Mouse (Mus musculus): ENCODE measurements around the gene Glul. TPM values are rescaled to one million over a fixed set of nuclear protein-coding genes. Genes with fewer than 3 reads are reported as not detected.

Gene Glul
- polyA plus RNA-seq, 1 experiment from 2014 or later: 226 TPM

- H3K27me3 ChIP-seq (ENCODE audit: control insufficient read depth, insufficient read depth, low read length): no peaks in the 10 kb centered on the region
- H3K36me3 ChIP-seq (ENCODE audit: control insufficient read depth, insufficient read depth, low read length): peaks cover 54% of the 10 kb centered on the region
- no peak overlapping the region for H3K4me3 ChIP-seq (ENCODE audit: low read depth, low read length)
- no peak overlapping the region for H3K9ac ChIP-seq (replicated peaks; ENCODE audit: low read depth, low read length)
- over 99% methylated on average over 3 of the region's 3 CpGs for WGBS
- ATAC-seq (ENCODE audit: low read depth): no peak
- H3K9me3 ChIP-seq (ENCODE audit: control insufficient read depth, low read length): no peaks in the 10 kb centered on the region
- peaks cover 20% of the 10 kb centered on the region for H3K4me1 ChIP-seq (ENCODE audit: control insufficient read depth, insufficient read depth, low read length)
- H3K4me2 ChIP-seq (ENCODE audit: low read depth, low read length): no peak overlapping the region
- no peak overlapping the region for H3K27ac ChIP-seq (ENCODE audit: low read depth, low read length)
These were observed 6.1 kb downstream of the Glul start for GRCm38 (mm10) chr1:153905884-153906283.

GRCm38 (mm10) chr1:153908208-153908607, 8.5 kb downstream of the Glul start:
- peaks cover 48% of the 10 kb centered on the region for H3K36me3 ChIP-seq (ENCODE audit: control insufficient read depth, insufficient read depth, low read length)
- H3K27ac ChIP-seq (ENCODE audit: low read depth, low read length): no peak overlapping the region
- no peak overlapping the region for H3K9ac ChIP-seq (replicated peaks; ENCODE audit: low read depth, low read length)
- 87% methylated on average over 6 of the region's 6 CpGs for WGBS
- no peak for ATAC-seq (ENCODE audit: low read depth)
- H3K27me3 ChIP-seq (ENCODE audit: control insufficient read depth, insufficient read depth, low read length): no peaks in the 10 kb centered on the region
- no peaks in the 10 kb centered on the region for H3K9me3 ChIP-seq (ENCODE audit: control insufficient read depth, low read length)
- H3K4me2 ChIP-seq (ENCODE audit: low read depth, low read length): no peak overlapping the region
- peaks cover 2% of the 10 kb centered on the region; the same call in 1 of the 2 replicates for H3K4me1 ChIP-seq (ENCODE audit: control insufficient read depth, insufficient read depth, low read length)
- no peak overlapping the region for H3K4me3 ChIP-seq (ENCODE audit: low read depth, low read length)

DNA sequence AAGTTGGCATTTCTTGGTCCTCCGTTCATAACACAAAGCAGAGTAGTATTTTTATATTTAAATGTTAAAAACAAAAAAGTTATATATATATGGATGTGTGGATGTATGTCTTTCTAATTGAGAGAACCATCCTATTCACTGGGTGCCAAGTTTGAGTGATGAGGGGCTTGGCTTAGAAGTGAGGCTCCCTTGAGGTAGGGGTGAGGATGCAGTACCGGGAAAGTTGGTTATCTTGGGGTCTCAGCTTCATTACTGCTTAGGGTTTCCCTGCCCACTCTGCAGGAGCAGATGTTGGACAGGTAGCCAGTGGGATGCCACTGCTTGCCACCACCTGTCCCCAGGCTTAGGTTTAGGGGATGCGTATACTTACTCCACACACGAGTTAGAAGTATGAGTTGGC, 9.0 kb downstream of the Glul start:
- Histone ChIP-seq H3K9ac (replicated peaks; ENCODE audit: low read depth, low read length) (no peak overlapping the region), H3K36me3 (ENCODE audit: control insufficient read depth, insufficient read depth, low read length) (peaks cover 43% of the 10 kb centered on the region), H3K27me3 (ENCODE audit: control insufficient read depth, insufficient read depth, low read length) (no peaks in the 10 kb centered on the region), H3K4me1 (ENCODE audit: control insufficient read depth, insufficient read depth, low read length) (no peaks in the 10 kb centered on the region), H3K9me3 (ENCODE audit: control insufficient read depth, low read length) (no peaks in the 10 kb centered on the region), H3K27ac (ENCODE audit: low read depth, low read length) (no peak overlapping the region), H3K4me2 (ENCODE audit: low read depth, low read length) (no peak overlapping the region), H3K4me3 (ENCODE audit: low read depth, low read length) (no peak overlapping the region)
- WGBS: 91% methylated on average over 4 of the region's 4 CpGs
- no peak for ATAC-seq (ENCODE audit: low read depth)

GRCm38 (mm10) chr1:153909213-153909962, 9.6 kb downstream of the Glul start:
- Histone ChIP-seq H3K27ac (ENCODE audit: low read depth, low read length) (no peak overlapping the region), H3K27me3 (ENCODE audit: control insufficient read depth, insufficient read depth, low read length) (no peaks in the 10 kb centered on the region), H3K4me3 (ENCODE audit: low read depth, low read length) (no peak overlapping the region), H3K9ac (replicated peaks; ENCODE audit: low read depth, low read length) (no peak overlapping the region), H3K9me3 (ENCODE audit: control insufficient read depth, low read length) (no peaks in the 10 kb centered on the region), H3K4me1 (ENCODE audit: control insufficient read depth, insufficient read depth, low read length) (no peaks in the 10 kb centered on the region), H3K4me2 (ENCODE audit: low read depth, low read length) (no peak overlapping the region), H3K36me3 (ENCODE audit: control insufficient read depth, insufficient read depth, low read length) (peaks cover 40% of the 10 kb centered on the region)
- ATAC-seq (ENCODE audit: low read depth): no peak
- 94% methylated on average over 10 of the region's 10 CpGs for WGBS

- no peak for ATAC-seq (ENCODE audit: low read depth)
- H3K27me3 ChIP-seq (ENCODE audit: control insufficient read depth, insufficient read depth, low read length): no peaks in the 10 kb centered on the region
- no peak overlapping the region for H3K4me2 ChIP-seq (ENCODE audit: low read depth, low read length)
- H3K4me1 ChIP-seq (ENCODE audit: control insufficient read depth, insufficient read depth, low read length): no peaks in the 10 kb centered on the region
- H3K9ac ChIP-seq (replicated peaks; ENCODE audit: low read depth, low read length): no peak overlapping the region
- peaks cover 40% of the 10 kb centered on the region for H3K36me3 ChIP-seq (ENCODE audit: control insufficient read depth, insufficient read depth, low read length)
- H3K9me3 ChIP-seq (ENCODE audit: control insufficient read depth, low read length): no peaks in the 10 kb centered on the region
- no peak overlapping the region for H3K27ac ChIP-seq (ENCODE audit: low read depth, low read length)
- WGBS: 92% methylated on average over 9 of the region's 9 CpGs
- H3K4me3 ChIP-seq (ENCODE audit: low read depth, low read length): no peak overlapping the region
These were observed 10.2 kb downstream of the Glul start for GRCm38 (mm10) chr1:153909963-153910291.

GRCm38 (mm10) chr1:153910423-153910822, 10.7 kb downstream of the Glul start:
- no peak overlapping the region for H3K4me2 ChIP-seq (ENCODE audit: low read depth, low read length)
- H3K4me1 ChIP-seq (ENCODE audit: control insufficient read depth, insufficient read depth, low read length): no peaks in the 10 kb centered on the region
- WGBS: 92% methylated on average over 5 of the region's 5 CpGs
- H3K27ac ChIP-seq (ENCODE audit: low read depth, low read length): no peak overlapping the region
- H3K9me3 ChIP-seq (ENCODE audit: control insufficient read depth, low read length): no peaks in the 10 kb centered on the region
- peaks cover 40% of the 10 kb centered on the region for H3K36me3 ChIP-seq (ENCODE audit: control insufficient read depth, insufficient read depth, low read length)
- no peaks in the 10 kb centered on the region for H3K27me3 ChIP-seq (ENCODE audit: control insufficient read depth, insufficient read depth, low read length)
- H3K9ac ChIP-seq (replicated peaks; ENCODE audit: low read depth, low read length): no peak overlapping the region
- H3K4me3 ChIP-seq (ENCODE audit: low read depth, low read length): no peak overlapping the region
- ATAC-seq (ENCODE audit: low read depth): no peak

GRCm38 (mm10) chr1:153911276-153911795, 11.6 kb downstream of the Glul start:
- H3K27me3 ChIP-seq (ENCODE audit: control insufficient read depth, insufficient read depth, low read length): no peaks in the 10 kb centered on the region
- WGBS: 93% methylated on average over 6 of the region's 6 CpGs
- no peak overlapping the region for H3K27ac ChIP-seq (ENCODE audit: low read depth, low read length)
- no peaks in the 10 kb centered on the region for H3K4me1 ChIP-seq (ENCODE audit: control insufficient read depth, insufficient read depth, low read length)
- H3K9ac ChIP-seq (replicated peaks; ENCODE audit: low read depth, low read length): no peak overlapping the region
- ATAC-seq (ENCODE audit: low read depth): no peak
- no peak overlapping the region for H3K4me3 ChIP-seq (ENCODE audit: low read depth, low read length)
- H3K36me3 ChIP-seq (ENCODE audit: control insufficient read depth, insufficient read depth, low read length): peaks cover 31% of the 10 kb centered on the region
- no peak overlapping the region for H3K4me2 ChIP-seq (ENCODE audit: low read depth, low read length)
- no peaks in the 10 kb centered on the region for H3K9me3 ChIP-seq (ENCODE audit: control insufficient read depth, low read length)

GRCm38 (mm10) chr1:153913869-153914268, 14.1 kb downstream of the Glul start:
- no peaks in the 10 kb centered on the region for H3K9me3 ChIP-seq (ENCODE audit: control insufficient read depth, low read length)
- no peak overlapping the region for H3K9ac ChIP-seq (replicated peaks; ENCODE audit: low read depth, low read length)
- 90% methylated on average over 3 of the region's 3 CpGs for WGBS
- no peak overlapping the region for H3K27ac ChIP-seq (ENCODE audit: low read depth, low read length)
- no peaks in the 10 kb centered on the region for H3K4me1 ChIP-seq (ENCODE audit: control insufficient read depth, insufficient read depth, low read length)
- H3K4me2 ChIP-seq (ENCODE audit: low read depth, low read length): no peak overlapping the region
- no peaks in the 10 kb centered on the region for H3K27me3 ChIP-seq (ENCODE audit: control insufficient read depth, insufficient read depth, low read length)
- H3K4me3 ChIP-seq (ENCODE audit: low read depth, low read length): no peak overlapping the region
- peaks cover 8% of the 10 kb centered on the region; the same call in 1 of the 2 replicates for H3K36me3 ChIP-seq (ENCODE audit: control insufficient read depth, insufficient read depth, low read length)
- no peak for ATAC-seq (ENCODE audit: low read depth)

DNA sequence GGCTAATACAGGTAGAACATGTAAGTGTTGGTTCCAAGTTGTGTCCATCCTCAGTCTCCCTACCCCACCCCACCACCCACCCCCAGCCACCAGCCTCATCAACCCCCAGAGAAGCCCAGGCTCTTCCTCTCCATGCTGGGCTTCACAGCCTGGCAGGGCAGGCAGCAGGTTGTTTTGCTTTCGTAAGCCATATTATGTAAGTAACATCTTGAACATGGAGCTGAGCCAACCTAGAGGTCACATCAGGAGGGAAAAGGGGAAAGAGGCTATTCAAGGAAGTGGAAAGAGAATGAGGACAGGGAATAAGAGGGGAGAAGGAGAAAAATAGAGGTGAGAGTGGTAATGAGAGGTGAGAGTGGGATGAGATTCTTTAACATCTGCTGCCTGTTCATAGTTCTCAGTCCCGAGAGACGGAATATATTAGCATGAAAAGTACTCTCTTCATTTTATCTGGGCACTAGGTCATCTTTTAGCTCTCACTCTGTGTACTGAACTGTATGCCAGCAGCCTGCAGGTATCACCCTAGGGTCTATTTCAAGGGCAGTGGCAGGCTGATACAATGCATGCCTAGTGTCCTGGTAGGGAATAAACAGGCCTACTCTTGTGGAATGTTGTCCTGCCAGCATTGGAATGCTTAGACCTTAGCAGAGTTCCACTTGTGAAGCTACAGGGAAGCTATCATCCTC, 18.9 kb downstream of the Glul start:
- ATAC-seq (ENCODE audit: low read depth): no peak
- no peaks in the 10 kb centered on the region for H3K4me1 ChIP-seq (ENCODE audit: control insufficient read depth, insufficient read depth, low read length)
- no peak overlapping the region for H3K27ac ChIP-seq (ENCODE audit: low read depth, low read length)
- no peaks in the 10 kb centered on the region for H3K9me3 ChIP-seq (ENCODE audit: control insufficient read depth, low read length)
- no peaks in the 10 kb centered on the region for H3K36me3 ChIP-seq (ENCODE audit: control insufficient read depth, insufficient read depth, low read length)
- H3K9ac ChIP-seq (replicated peaks; ENCODE audit: low read depth, low read length): no peak overlapping the region
- WGBS: 80% methylated on average over 3 of the region's 3 CpGs
- no peak overlapping the region for H3K4me2 ChIP-seq (ENCODE audit: low read depth, low read length)
- no peaks in the 10 kb centered on the region for H3K27me3 ChIP-seq (ENCODE audit: control insufficient read depth, insufficient read depth, low read length)
- no peak overlapping the region for H3K4me3 ChIP-seq (ENCODE audit: low read depth, low read length)
